Mouse (Mus musculus) E14TG2a.4 (cell line): ENCODE measurements around the gene Spata13.

Source experiments
- H3K27me3 ChIP-seq: 2 replicates; pipeline ENCODE4 v1.6.1; 2014; ENCODE audit warnings: low read length, control low read depth; ENCODE audit not compliant: insufficient read depth
- H3K36me3 ChIP-seq: 2 replicates; pipeline ENCODE4 v1.6.1; 2014; ENCODE audit warnings: low read length, control low read depth; ENCODE audit not compliant: insufficient read depth
- H3K4me1 ChIP-seq: replicated peaks from 2 replicates; pipeline ENCODE4 v1.6.1; 2014; ENCODE audit warnings: low read depth, low read length, control low read depth
- H3K4me3 ChIP-seq: replicated peaks from 2 replicates; pipeline ENCODE4 v1.5.1; 2014; ENCODE audit warnings: mild to moderate bottlenecking, low read length
- H3K9me3 ChIP-seq: 2 replicates; pipeline ENCODE4 v1.6.1; 2014; ENCODE audit warnings: low read length, control low read depth
- CTCF ChIP-seq: conservative IDR thresholded peaks from 2 replicates; pipeline ENCODE4 v1.5.1; 2014; ENCODE audit warnings: low read length
- NANOG ChIP-seq: IDR thresholded peaks from 2 replicates; pipeline ENCODE4 v1.6.1; 2014; ENCODE audit warnings: borderline replicate concordance, low read length, mixed read lengths
- POU5F1 ChIP-seq: IDR thresholded peaks from 2 replicates; pipeline ENCODE4 v1.6.1; 2014; ENCODE audit warnings: low read length, borderline replicate concordance

The Spata13 gene

GRCm38 (mm10) chr14:60757265-60757664, 123.5 kb downstream of the Spata13 start:
- Histone ChIP-seq H3K36me3 (peaks cover 86% of the 10 kb centered on the region), H3K4me3 (no peak overlapping the region), H3K4me1 (peaks cover 31% of the 10 kb centered on the region), H3K9me3 (no peaks in the 10 kb centered on the region), H3K27me3 (no peaks in the 10 kb centered on the region)
- TF ChIP-seq CTCF: no peak
- no peak for TF ChIP-seq NANOG
- no peak for TF ChIP-seq POU5F1

GRCm38 (mm10) chr14:60757722-60758121, 123.9 kb downstream of the Spata13 start:
- TF ChIP-seq CTCF (no peak), POU5F1 (no peak), NANOG (no peak)
- Histone ChIP-seq H3K4me3 (no peak overlapping the region), H3K9me3 (no peaks in the 10 kb centered on the region), H3K4me1 (peaks cover 34% of the 10 kb centered on the region), H3K27me3 (no peaks in the 10 kb centered on the region), H3K36me3 (peaks cover 87% of the 10 kb centered on the region)

GRCm38 (mm10) chr14:60759097-60759496, 125.3 kb downstream of the Spata13 start:
- no peak for TF ChIP-seq POU5F1
- TF ChIP-seq NANOG: no peak
- TF ChIP-seq CTCF: no peak
- Histone ChIP-seq H3K36me3 (peaks cover 80% of the 10 kb centered on the region), H3K9me3 (no peaks in the 10 kb centered on the region), H3K4me1 (peaks cover 36% of the 10 kb centered on the region), H3K27me3 (no peaks in the 10 kb centered on the region), H3K4me3 (no peak overlapping the region)

GRCm38 (mm10) chr14:60761801-60762200, 128.0 kb downstream of the Spata13 start:
- Histone ChIP-seq H3K36me3 (peaks cover 55% of the 10 kb centered on the region), H3K4me1 (peaks cover 63% of the 10 kb centered on the region), H3K9me3 (no peaks in the 10 kb centered on the region), H3K27me3 (no peaks in the 10 kb centered on the region), H3K4me3 (no peak overlapping the region)
- TF ChIP-seq CTCF: no peak
- peak; percentile 66; the same call in 1 of the 2 replicates for TF ChIP-seq NANOG

GRCm38 (mm10) chr14:60762754-60763153, 129.0 kb downstream of the Spata13 start:
- Histone ChIP-seq H3K36me3 (peaks cover 46% of the 10 kb centered on the region), H3K9me3 (no peaks in the 10 kb centered on the region), H3K4me3 (no peak overlapping the region), H3K4me1 (peaks cover 73% of the 10 kb centered on the region), H3K27me3 (no peaks in the 10 kb centered on the region)
- TF ChIP-seq POU5F1: no peak
- no peak for TF ChIP-seq CTCF
- no peak for TF ChIP-seq NANOG

- H3K36me3 ChIP-seq: peaks cover 36% of the 10 kb centered on the region
- H3K4me1 ChIP-seq: peaks cover 75% of the 10 kb centered on the region
- TF ChIP-seq POU5F1: no peak
- H3K4me3 ChIP-seq: no peak overlapping the region
- no peaks in the 10 kb centered on the region for H3K27me3 ChIP-seq
- H3K9me3 ChIP-seq: no peaks in the 10 kb centered on the region
These were observed 129.9 kb downstream of the Spata13 start for GRCm38 (mm10) chr14:60763746-60764145.

DNA sequence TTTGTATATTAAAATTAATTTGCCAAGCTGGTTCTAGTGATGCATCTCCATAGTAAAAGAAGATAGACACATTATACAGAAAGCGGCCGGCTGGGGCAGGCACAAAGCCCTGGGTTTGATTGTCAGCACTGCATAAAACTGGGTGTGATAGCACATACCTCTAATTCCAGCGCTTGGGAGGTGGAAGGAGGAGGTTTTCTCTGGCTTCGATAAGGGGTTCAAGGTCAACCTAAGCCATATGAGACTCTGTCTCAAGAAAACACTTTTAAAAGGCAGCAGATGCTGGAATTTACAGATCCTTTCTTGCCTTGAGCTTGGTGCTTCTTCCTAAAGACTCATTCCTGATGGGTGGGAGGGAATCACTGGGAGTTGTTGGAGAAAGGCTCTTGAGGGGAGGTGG, 130.7 kb downstream of the Spata13 start:
- Histone ChIP-seq H3K4me1 (peaks cover 80% of the 10 kb centered on the region), H3K9me3 (no peaks in the 10 kb centered on the region), H3K4me3 (0 out of 2 replicates have a peak overlapping the region, but pooled peaks have one; percentile 17), H3K36me3 (peaks cover 28% of the 10 kb centered on the region), H3K27me3 (no peaks in the 10 kb centered on the region)
- no peak for TF ChIP-seq NANOG

GRCm38 (mm10) chr14:60765025-60765424, 131.2 kb downstream of the Spata13 start:
- no peaks in the 10 kb centered on the region for H3K27me3 ChIP-seq
- peaks cover 23% of the 10 kb centered on the region for H3K36me3 ChIP-seq
- H3K4me3 ChIP-seq: 0 out of 2 replicates have a peak overlapping the region, but pooled peaks have one; percentile 17
- no peaks in the 10 kb centered on the region for H3K9me3 ChIP-seq
- H3K4me1 ChIP-seq: peaks cover 80% of the 10 kb centered on the region
- TF ChIP-seq POU5F1 (no peak), NANOG (no peak), CTCF (no peak)

GRCm38 (mm10) chr14:60767884-60768283, 134.1 kb downstream of the Spata13 start, which contains the start of gene C1qtnf9:
C1qtnf9 (plus strand) TSS chr14:60768134.
- H3K36me3 ChIP-seq: no peaks in the 10 kb centered on the region
- no peak within 1 kb of the TSS for H3K4me3 ChIP-seq
- no peaks in the 10 kb centered on the region for H3K9me3 ChIP-seq
- TF ChIP-seq POU5F1: no peak
- TF ChIP-seq NANOG: no peak
- no peak for TF ChIP-seq CTCF
- H3K27me3 ChIP-seq: no peaks in the 10 kb centered on the region
- peaks cover 56% of the 10 kb centered on the region for H3K4me1 ChIP-seq
